Mouse (Mus musculus) limb, embryonic 14.5 days (tissue): ENCODE results near the gene Arl15. TPM values are rescaled to one million over a fixed set of nuclear protein-coding genes. Genes with fewer than 3 reads are reported as not detected.

Experiments used
- ATAC-seq: fragments of 200-750 bp; cut with Nextera tagmentation; 2 replicates; pipeline ENCODE4 v1.8.0; 2017; ENCODE audit warnings: low read depth, moderate number of reproducible peaks, moderate TSS enrichment; ENCODE audit not compliant: low FRiP score
- DNase-seq: peaks from one replicate; pipeline ENCODE4 v3.0.0-alpha.2; 2015; ENCODE audit warnings: low spot score
- H3K27ac ChIP-seq: fragments of 300-500 bp; sonication (generic); replicated peaks from 2 replicates; pipeline ENCODE4 v1.5.1; 2014; ENCODE audit warnings: low read depth, mild to moderate bottlenecking, low read length, moderate library complexity, mixed read lengths
- H3K27me3 ChIP-seq: fragments of 300-500 bp; sonication (generic); 2 replicates; pipeline ENCODE4 v1.6.1; 2014; ENCODE audit warnings: low read length, mixed read lengths; ENCODE audit not compliant: control insufficient read depth, insufficient read depth
- H3K36me3 ChIP-seq: fragments of 300-500 bp; sonication (generic); 2 replicates; pipeline ENCODE4 v1.6.1; 2014; ENCODE audit warnings: mild to moderate bottlenecking, low read length, moderate library complexity, mixed read lengths; ENCODE audit not compliant: control insufficient read depth, insufficient read depth
- H3K4me1 ChIP-seq: fragments of 300-500 bp; sonication (generic); 2 replicates; pipeline ENCODE4 v1.6.1; 2014; ENCODE audit warnings: antibody characterized with exemption, low read length, mixed read lengths; ENCODE audit not compliant: control insufficient read depth, insufficient read depth
- H3K4me2 ChIP-seq: fragments of 300-500 bp; sonication (generic); replicated peaks from 2 replicates; pipeline ENCODE4 v1.6.1; 2014; ENCODE audit warnings: low read depth, mild to moderate bottlenecking, low read length, moderate library complexity; ENCODE audit not compliant: severe bottlenecking
- H3K4me3 ChIP-seq: fragments of 300-500 bp; sonication (generic); replicated peaks from 2 replicates; pipeline ENCODE4 v1.5.1; 2014; ENCODE audit warnings: low read length
- H3K9ac ChIP-seq: fragments of 300-500 bp; sonication (generic); 2 replicates; pipeline ENCODE4 v1.6.1; 2014; ENCODE audit warnings: mild to moderate bottlenecking, low read depth, low read length, moderate library complexity; ENCODE audit not compliant: severe bottlenecking
- H3K9me3 ChIP-seq: fragments of 300-500 bp; sonication (generic); 2 replicates; pipeline ENCODE4 v1.6.1; 2016; ENCODE audit warnings: low read length; ENCODE audit not compliant: control insufficient read depth
- POLR2A ChIP-seq: fragments of 200-500 bp; IDR thresholded peaks from 2 replicates; pipeline ENCODE4 v1.8.0; 2012; ENCODE audit warnings: inconsistent platforms, mild to moderate bottlenecking, moderate library complexity, borderline replicate concordance; ENCODE audit not compliant: insufficient read depth, insufficient read length; ENCODE audit errors: extremely low read depth
- WGBS: fragments of 180-500 bp; shearing (Covaris S2); extraction: QIAGEN DNeasy Blood & Tissue Kit; methylation state at CpG from one replicate; pipeline ENCODE4 v1.1.7; 2014; 5-methylcytosine and 5-hydroxymethylcytosine counted together
- polyA plus RNA-seq, 2 experiments: library from polyadenylated mRNA; depleted of rRNA in 1 of 2; stranded (reverse) in 1 of 2; unstranded in 1 of 2; fragments of >200 nt; fragmentation: Nextera tagmentation in 1 of 2; extraction: Ambion mirVana in 1 of 2; gene quantifications; 2 replicates each; pipeline versions ENCODE4 v1.2.1 to v1.2.3; 2012 to 2014

The Arl15 gene
- polyA plus RNA-seq, 2 experiments, result 10.1 to 10.7 TPM

GRCm38 (mm10) chr13:113815697-113816420 lies 21.6 kb downstream of the Arl15 start:
- H3K9me3 ChIP-seq, result no peaks in the 10 kb centered on the region
- 31% methylated on average over 15 of the region's 15 CpGs for WGBS
- H3K4me3 ChIP-seq, result no peak overlapping the region
- DNase-seq, result peak; percentile 13
- H3K36me3 ChIP-seq, result no peaks in the 10 kb centered on the region
- ATAC-seq, result no peak; the same call in 1 of the 2 replicates
- H3K27me3 ChIP-seq, result no peaks in the 10 kb centered on the region
- H3K9ac ChIP-seq, result no peak overlapping the region
- no peak for TF ChIP-seq POLR2A
- no peak overlapping the region for H3K4me2 ChIP-seq
- H3K27ac ChIP-seq, result no peak overlapping the region
- H3K4me1 ChIP-seq, result peaks cover 25% of the 10 kb centered on the region

DNA sequence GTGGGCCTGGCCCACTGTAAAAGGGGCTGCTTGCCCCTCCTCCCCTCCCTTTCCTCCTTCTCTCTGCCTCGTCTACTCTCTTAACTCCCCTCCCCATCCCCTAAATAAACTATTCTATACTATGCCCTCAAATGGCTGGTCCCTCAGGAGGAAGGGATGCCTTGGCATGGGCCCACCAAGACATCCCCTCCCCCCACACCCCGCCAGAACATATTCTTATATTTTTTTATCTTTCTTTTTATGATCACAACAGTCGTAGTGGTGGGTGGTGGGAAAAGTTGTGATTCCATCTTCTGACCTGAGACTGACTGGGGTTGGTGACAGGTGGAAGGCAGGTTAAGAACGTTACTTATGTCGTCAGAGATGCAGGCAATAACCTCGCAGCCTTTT lies 22.1 kb downstream of the Arl15 start:
- H3K4me3 ChIP-seq, result no peak overlapping the region
- H3K36me3 ChIP-seq, result no peaks in the 10 kb centered on the region
- H3K4me2 ChIP-seq, result no peak overlapping the region
- WGBS, result 67% methylated on average over 6 of the region's 6 CpGs
- no peak overlapping the region for H3K9ac ChIP-seq
- no peak overlapping the region for H3K27ac ChIP-seq
- no peaks in the 10 kb centered on the region for H3K9me3 ChIP-seq
- ATAC-seq, result no peak
- DNase-seq, result no peak
- H3K4me1 ChIP-seq, result peaks cover 25% of the 10 kb centered on the region
- TF ChIP-seq POLR2A, result no peak
- no peaks in the 10 kb centered on the region for H3K27me3 ChIP-seq

DNA sequence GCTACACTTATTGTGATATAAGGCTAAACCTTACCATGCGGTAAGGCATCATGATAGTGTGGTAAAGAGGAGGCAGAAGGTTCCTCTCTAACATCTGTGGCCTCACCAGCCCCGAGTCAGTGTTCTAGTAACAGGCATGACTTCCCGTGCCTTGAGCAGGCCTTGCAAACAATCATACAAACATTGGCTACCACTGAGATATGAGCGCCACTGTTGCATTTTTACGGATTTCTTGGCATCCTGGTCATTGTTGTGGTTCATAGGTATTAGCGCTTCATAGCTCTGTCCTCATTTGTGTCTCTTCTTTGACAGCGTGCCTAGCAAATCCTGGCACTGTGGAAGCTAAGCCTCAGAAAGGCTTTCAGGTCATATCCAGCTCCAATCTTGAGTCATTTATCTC lies 24.7 kb downstream of the Arl15 start:
- ATAC-seq (no peak), DNase-seq (no peak)
- H3K4me1 ChIP-seq, result peaks cover 20% of the 10 kb centered on the region
- H3K36me3 ChIP-seq, result no peaks in the 10 kb centered on the region
- H3K4me2 ChIP-seq, result no peak overlapping the region
- no peak overlapping the region for H3K27ac ChIP-seq
- no peaks in the 10 kb centered on the region for H3K9me3 ChIP-seq
- no peaks in the 10 kb centered on the region for H3K27me3 ChIP-seq
- TF ChIP-seq POLR2A, result no peak
- 94% methylated on average over 7 of the region's 7 CpGs for WGBS
- H3K9ac ChIP-seq, result no peak overlapping the region
- H3K4me3 ChIP-seq, result no peak overlapping the region

DNA sequence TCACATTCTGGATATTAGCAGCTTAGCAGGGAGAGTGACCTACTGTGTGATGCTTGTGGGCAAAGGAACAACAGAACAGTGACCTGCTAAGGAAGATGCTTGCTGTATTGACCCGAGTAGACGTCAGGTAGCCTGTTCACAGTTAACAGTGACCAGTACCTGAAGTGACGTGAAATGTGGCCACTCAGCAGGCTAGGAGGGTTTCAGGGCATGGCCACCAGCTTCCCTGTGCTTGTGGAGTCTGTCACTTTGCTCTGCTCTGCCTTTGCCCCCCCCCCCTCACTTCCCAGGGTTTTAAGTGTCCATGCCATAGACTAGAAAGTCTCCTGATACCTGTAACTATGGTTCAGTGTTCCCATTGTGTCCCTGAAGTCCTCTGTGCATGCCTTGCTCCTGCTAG lies 25.9 kb downstream of the Arl15 start:
- Histone ChIP-seq H3K9me3 (no peaks in the 10 kb centered on the region), H3K4me3 (no peak overlapping the region), H3K27ac (no peak overlapping the region), H3K4me1 (peaks cover 18% of the 10 kb centered on the region), H3K9ac (no peak overlapping the region), H3K4me2 (no peak overlapping the region), H3K27me3 (no peaks in the 10 kb centered on the region), H3K36me3 (no peaks in the 10 kb centered on the region)
- ATAC-seq (no peak), DNase-seq (no peak)
- WGBS, result 90% methylated on average over 3 of the region's 3 CpGs
- TF ChIP-seq POLR2A, result no peak

- ATAC-seq (no peak), DNase-seq (no peak)
- H3K36me3 ChIP-seq, result no peaks in the 10 kb centered on the region
- H3K4me1 ChIP-seq, result peaks cover 3% of the 10 kb centered on the region; the same call in 1 of the 2 replicates
- H3K9me3 ChIP-seq, result no peaks in the 10 kb centered on the region
- H3K9ac ChIP-seq, result no peak overlapping the region
- no peak overlapping the region for H3K4me3 ChIP-seq
- 86% methylated on average over 12 of the region's 12 CpGs for WGBS
- no peaks in the 10 kb centered on the region for H3K27me3 ChIP-seq
- no peak overlapping the region for H3K27ac ChIP-seq
- no peak for TF ChIP-seq POLR2A
- no peak overlapping the region for H3K4me2 ChIP-seq
Observed at GRCm38 (mm10) chr13:113821891-113822290, 27.6 kb downstream of the Arl15 start.

- ATAC-seq, result no peak
- Histone ChIP-seq H3K9me3 (no peaks in the 10 kb centered on the region), H3K9ac (no peak overlapping the region), H3K27ac (no peak overlapping the region), H3K4me2 (no peak overlapping the region), H3K4me1 (peaks cover 3% of the 10 kb centered on the region; the same call in 1 of the 2 replicates), H3K27me3 (no peaks in the 10 kb centered on the region), H3K4me3 (no peak overlapping the region), H3K36me3 (no peaks in the 10 kb centered on the region)
- TF ChIP-seq POLR2A, result no peak
- DNase-seq, result no peak
- WGBS, result 75% methylated on average over 3 of the region's 3 CpGs
Observed at GRCm38 (mm10) chr13:113824027-113824426, 29.7 kb downstream of the Arl15 start.
